Mouse (Mus musculus) thymus, adult 2 months (tissue): ENCODE measurements around the gene Piezo1. TPM values are rescaled to one million over a fixed set of nuclear protein-coding genes. Genes with fewer than 3 reads are reported as not detected.

Experiments used
- DNase-seq: peaks from one replicate; pipeline ENCODE4 v3.0.0; 2021
- H3K27ac ChIP-seq: fragments of 200-500 bp; 2 replicates; pipeline ENCODE4 v1.5.1; 2012; ENCODE audit warnings: low read length, control low read depth; ENCODE audit not compliant: control insufficient read depth, insufficient read depth
- H3K27me3 ChIP-seq: fragments of 200-500 bp; 2 replicates; pipeline ENCODE4 v1.6.1; 2012; ENCODE audit warnings: mild to moderate bottlenecking, low read length, moderate library complexity, mixed read lengths; ENCODE audit not compliant: control insufficient read depth, insufficient read depth
- H3K36me3 ChIP-seq: fragments of 200-500 bp; 2 replicates; pipeline ENCODE4 v1.6.1; 2012; ENCODE audit warnings: mild to moderate bottlenecking, low read length, moderate library complexity; ENCODE audit not compliant: control insufficient read depth, insufficient read depth
- H3K4me1 ChIP-seq: fragments of 200-500 bp; replicated peaks from 2 replicates; pipeline ENCODE4 v1.6.1; 2012; ENCODE audit warnings: low read length; ENCODE audit not compliant: control insufficient read depth, insufficient read depth
- H3K4me3 ChIP-seq: fragments of 200-500 bp; 2 replicates; pipeline ENCODE4 v1.5.1; 2012; ENCODE audit warnings: mild to moderate bottlenecking, low read length, control low read depth, moderate library complexity; ENCODE audit not compliant: control insufficient read depth, insufficient read depth
- CTCF ChIP-seq: fragments of 200-500 bp; IDR thresholded peaks from 2 replicates; pipeline ENCODE4 v1.5.1; 2012; ENCODE audit warnings: mild to moderate bottlenecking, control low read depth, low read length, moderate library complexity, borderline replicate concordance; ENCODE audit not compliant: control insufficient read depth, poor library complexity, insufficient read depth; ENCODE audit errors: extremely low read depth
- POLR2A ChIP-seq: fragments of 200-500 bp; IDR thresholded peaks from 2 replicates; pipeline ENCODE4 v1.6.1; 2012; ENCODE audit warnings: mild to moderate bottlenecking, low read length, control low read depth, moderate library complexity; ENCODE audit not compliant: control insufficient read depth, poor library complexity, insufficient read depth; ENCODE audit errors: extremely low read depth
- WGBS: fragments of 180-500 bp; shearing (Covaris S2); methylation state at CpG from one replicate; pipeline ENCODE4 v1.1.7; 2018; 5-methylcytosine and 5-hydroxymethylcytosine counted together
- polyA plus RNA-seq: library from polyadenylated mRNA; depleted of rRNA; stranded (reverse); fragments of >200 nt; gene quantifications from 2 replicates; pipeline ENCODE4 v1.2.3, GENCODE M21; 2012

The Piezo1 gene
- polyA plus RNA-seq, 1 experiment, result 93.6 TPM

- no peaks in the 10 kb centered on the region for H3K36me3 ChIP-seq
- no peak overlapping the region for H3K27ac ChIP-seq
- DNase-seq, result no peak
- 93% methylated on average over 7 of the region's 7 CpGs for WGBS
- no peak overlapping the region for H3K4me3 ChIP-seq
- TF ChIP-seq POLR2A, result no peak
- TF ChIP-seq CTCF, result no peak
- no peaks in the 10 kb centered on the region for H3K4me1 ChIP-seq
- no peaks in the 10 kb centered on the region for H3K27me3 ChIP-seq
These were observed 38.7 kb downstream of the Piezo1 start for GRCm38 (mm10) chr8:122512392-122512791.

- TF ChIP-seq POLR2A (no peak), CTCF (no peak)
- no peak overlapping the region for H3K27ac ChIP-seq
These were observed 39.6 kb downstream of the Piezo1 start for GRCm38 (mm10) chr8:122511552-122511951.

GRCm38 (mm10) chr8:122500856-122501255, 50.3 kb downstream of the Piezo1 start:
- Histone ChIP-seq H3K27me3 (no peaks in the 10 kb centered on the region), H3K27ac (no peak overlapping the region), H3K4me3 (no peak overlapping the region), H3K4me1 (no peaks in the 10 kb centered on the region; the same call in 1 of the 2 replicates), H3K36me3 (no peaks in the 10 kb centered on the region)
- peak; percentile 76 for DNase-seq
- no peak for TF ChIP-seq POLR2A
- peak; percentile 84; the same call in 1 of the 2 replicates for TF ChIP-seq CTCF
- 43% methylated on average over 10 of the region's 10 CpGs for WGBS

More at GRCm38 (mm10) chr8:122511552-122511951, 39.6 kb downstream of the Piezo1 start:
- Histone ChIP-seq H3K36me3 (no peaks in the 10 kb centered on the region), H3K27me3 (no peaks in the 10 kb centered on the region), H3K4me3 (no peak overlapping the region), H3K4me1 (no peaks in the 10 kb centered on the region)
- 90% methylated on average over 16 of the region's 16 CpGs for WGBS
- no peak for DNase-seq

GRCm38 (mm10) chr8:122497912-122498311, 53.2 kb downstream of the Piezo1 start:
- H3K36me3 ChIP-seq, result no peaks in the 10 kb centered on the region; the same call in 1 of the 2 replicates
- WGBS, result 89% methylated on average over 17 of the region's 17 CpGs
- H3K27ac ChIP-seq, result no peak overlapping the region

GRCm38 (mm10) chr8:122497016-122497734, 54.0 kb downstream of the Piezo1 start:
- no peaks in the 10 kb centered on the region for H3K27me3 ChIP-seq
- no peaks in the 10 kb centered on the region; the same call in 1 of the 2 replicates for H3K4me1 ChIP-seq
- no peaks in the 10 kb centered on the region; the same call in 1 of the 2 replicates for H3K36me3 ChIP-seq
- 92% methylated on average over 11 of the region's 12 CpGs for WGBS
- no peak overlapping the region for H3K4me3 ChIP-seq
- H3K27ac ChIP-seq, result no peak overlapping the region
- TF ChIP-seq CTCF (no peak), POLR2A (no peak)
- no peak for DNase-seq

More at GRCm38 (mm10) chr8:122497912-122498311, 53.2 kb downstream of the Piezo1 start:
- H3K27me3 ChIP-seq, result no peaks in the 10 kb centered on the region
- TF ChIP-seq CTCF, result peak; percentile 48; the same call in 1 of the 2 replicates
- no peak for TF ChIP-seq POLR2A
- no peak for DNase-seq
- no peak overlapping the region for H3K4me3 ChIP-seq
- no peaks in the 10 kb centered on the region; the same call in 1 of the 2 replicates for H3K4me1 ChIP-seq

- WGBS, result 98% methylated on average over 9 of the region's 9 CpGs
- DNase-seq, result no peak
- H3K36me3 ChIP-seq, result peaks cover 9% of the 10 kb centered on the region; the same call in 1 of the 2 replicates
- H3K27ac ChIP-seq, result no peak overlapping the region
- H3K4me3 ChIP-seq, result no peak overlapping the region
- peaks cover 5% of the 10 kb centered on the region; the same call in 1 of the 2 replicates for H3K4me1 ChIP-seq
- no peak for TF ChIP-seq POLR2A
- TF ChIP-seq CTCF, result no peak
- no peaks in the 10 kb centered on the region for H3K27me3 ChIP-seq
These were observed 62.7 kb downstream of the Piezo1 start for GRCm38 (mm10) chr8:122488387-122488786.
